Mouse (Mus musculus): ENCODE results near the gene Fam192a. TPM values are rescaled to one million over a fixed set of nuclear protein-coding genes. Genes with fewer than 3 reads are reported as not detected.

Fam192a gene
- polyA plus RNA-seq, 1 experiment from 2014 or later, result 91.8 TPM

Other genes with a start within 250 kb of the Fam192a start
- gene Herpud1, start 215.6 kb downstream of the Fam192a start, polyA plus RNA-seq (2016; fragmentation: Nextera tagmentation; extraction: Ambion mirVana), result 56.2 and 57.7 TPM in 2 replicates
- 0.02 and 0.16 TPM in 2 replicates for gene Nlrc5, start 167.6 kb downstream of the Fam192a start, polyA plus RNA-seq (2016; fragmentation: Nextera tagmentation; extraction: Ambion mirVana)
- gene Cpne2, start 69.0 kb downstream of the Fam192a start, polyA plus RNA-seq (2016; fragmentation: Nextera tagmentation; extraction: Ambion mirVana), result 13.6 and 17.6 TPM in 2 replicates
- 45.2 and 49.5 TPM in 2 replicates for gene Rspry1, start 60 bp downstream of the Fam192a start, polyA plus RNA-seq (2016; fragmentation: Nextera tagmentation; extraction: Ambion mirVana)
- 210 and 222 TPM in 2 replicates for gene Arl2bp, start 64.6 kb upstream of the Fam192a start, polyA plus RNA-seq (2016; fragmentation: Nextera tagmentation; extraction: Ambion mirVana)
- gene Pllp, start 94.3 kb upstream of the Fam192a start, polyA plus RNA-seq (2016; fragmentation: Nextera tagmentation; extraction: Ambion mirVana), result 0.34 and 0.36 TPM in 2 replicates
- gene Ccl22, start 143.6 kb upstream of the Fam192a start, polyA plus RNA-seq (2016; fragmentation: Nextera tagmentation; extraction: Ambion mirVana), result not detected in 2 replicates
- gene Cx3cl1, start 170.0 kb upstream of the Fam192a start, polyA plus RNA-seq (2016; fragmentation: Nextera tagmentation; extraction: Ambion mirVana), result 13.6 and 14.3 TPM in 2 replicates
- not detected in 2 replicates for gene Ccl17, start 208.5 kb upstream of the Fam192a start, polyA plus RNA-seq (2016; fragmentation: Nextera tagmentation; extraction: Ambion mirVana)
- gene Coq9, start 236.3 kb upstream of the Fam192a start, polyA plus RNA-seq (2016; fragmentation: Nextera tagmentation; extraction: Ambion mirVana), result 50.4 and 52.6 TPM in 2 replicates
- gene Ciapin1, start 236.4 kb upstream of the Fam192a start, polyA plus RNA-seq (2016; fragmentation: Nextera tagmentation; extraction: Ambion mirVana), result 185 and 201 TPM in 2 replicates

All from midbrain, embryonic 10.5 days (tissue).